8 mouse cellular contexts compared by ENCODE assay signal in genomic region chr2:65667590-65668436, GRCm38 (mm10). TPM values are rescaled to one million over a fixed set of nuclear protein-coding genes. Genes with fewer than 3 reads are reported as not detected.
A peak's percentile ranks its signal among the peaks of the same experiment; 100 is the strongest.
DNase-seq lines count a peak whose midpoint lies in the region; ATAC-seq and TF ChIP-seq lines count a peak whose summit lies in the region.

No protein-coding gene starts in this region.

- no peaks in the 10 kb centered on the region for H3K36me3 ChIP-seq in heart, embryonic 12.5 days
- H3K36me3 ChIP-seq in hindbrain, embryonic 10.5 days, result no peaks in the 10 kb centered on the region

- WGBS in heart, embryonic 12.5 days, result 52% methylated on average over 18 of the region's 18 CpGs
- WGBS in hindbrain, embryonic 10.5 days, result 54% methylated on average over 18 of the region's 18 CpGs

- DNase-seq in heart, adult 11 months, result no peak
- DNase-seq in hindbrain, embryonic 10.5 days (ENCODE audit: low spot score), result no peak
- DNase-seq in yolk sac, embryonic 10.5 days (ENCODE audit: low spot score), result no peak
- DNase-seq in layer of hippocampus, adult 8-10 months (ENCODE audit: low spot score in 2 of 2), result no peak
- DNase-seq in layer of hippocampus, postnatal 25 days (ENCODE audit: extremely low spot score in 1 of 2, low spot score in 1 of 2), result no peak

- no peak for TF ChIP-seq CTCF in bone marrow macrophage, adult 2 months (IDR thresholded peaks at IDR 0.05; ENCODE audit: low read depth, low read length)

- H3K4me1 ChIP-seq in heart, embryonic 12.5 days (replicated peaks), result 0 out of 2 replicates have a peak, but pooled peaks cover 3% of the 10 kb centered on the region
- H3K4me1 ChIP-seq in bone marrow macrophage, adult 2 months (ENCODE audit: control insufficient read depth, insufficient read depth, low read length), result no peaks in the 10 kb centered on the region
- H3K4me1 ChIP-seq in hindbrain, embryonic 10.5 days (replicated peaks), result peaks cover 15% of the 10 kb centered on the region; the same call in 1 of the 2 replicates

- no peak for ATAC-seq in heart, embryonic 12.5 days (ENCODE audit: insufficient number of reproducible peaks, low FRiP score)
- peak; percentile 15; the same call in 1 of the 2 replicates for ATAC-seq in megakaryocyte progenitor cell, adult 5-6 weeks (replicated peaks; ENCODE audit: poor library complexity)

- H3K9ac ChIP-seq in heart, embryonic 12.5 days, result no peak overlapping the region

- H3K4me2 ChIP-seq in heart, embryonic 12.5 days, result peak overlapping the region; percentile 71

- H3K4me3 ChIP-seq in heart, embryonic 12.5 days, result peak overlapping the region; percentile 43
- H3K4me3 ChIP-seq in bone marrow macrophage, adult 2 months (ENCODE audit: insufficient read depth, low read length), result 0 out of 2 replicates have a peak overlapping the region, but pooled peaks have one; percentile 8
- peak overlapping the region; percentile 43 for H3K4me3 ChIP-seq in hindbrain, embryonic 10.5 days

- TF ChIP-seq POLR2A in bone marrow macrophage, adult 2 months (IDR thresholded peaks at IDR 0.05; ENCODE audit: borderline replicate concordance, low read depth, low read length), result no peak

- no peaks in the 10 kb centered on the region for H3K9me3 ChIP-seq in heart, embryonic 12.5 days (replicated peaks)
- no peaks in the 10 kb centered on the region for H3K9me3 ChIP-seq in hindbrain, embryonic 10.5 days

- H3K27ac ChIP-seq in heart, embryonic 12.5 days (ENCODE audit: poor library complexity, severe bottlenecking), result no peak overlapping the region
- no peak overlapping the region for H3K27ac ChIP-seq in bone marrow macrophage, adult 2 months (ENCODE audit: insufficient read depth, low read depth, low read length)
- H3K27ac ChIP-seq in hindbrain, embryonic 10.5 days, result no peak overlapping the region

- 0 out of 2 replicates have a peak, but pooled peaks cover 3% of the 10 kb centered on the region for H3K27me3 ChIP-seq in heart, embryonic 12.5 days (replicated peaks)
- no peaks in the 10 kb centered on the region for H3K27me3 ChIP-seq in hindbrain, embryonic 10.5 days (ENCODE audit: insufficient read depth, poor library complexity, severe bottlenecking)

RNA-seq across cellular contexts. Expression of gene Scn2a, which starts 47.2 kb away (rescaled TPM):
- 1.1 and 1.5 TPM in 2 replicates for polyA plus RNA-seq in heart, embryonic 12.5 days (2016; fragmentation: Nextera tagmentation; extraction: Ambion mirVana)
- not detected in 2 replicates for polyA plus RNA-seq in bone marrow macrophage, adult 2 months (2012; ENCODE audit: insufficient read depth, insufficient read length, missing spikeins)
- polyA plus RNA-seq in hindbrain, embryonic 10.5 days (2016; fragmentation: Nextera tagmentation; extraction: Ambion mirVana), result 3.6 and 7.5 TPM in 2 replicates
- not detected in 2 replicates for total RNA-seq in megakaryocyte progenitor cell, adult 5-6 weeks (2015)
- total RNA-seq in megakaryocyte progenitor cell, adult 5-6 weeks (2017), result not detected in 2 replicates
- total RNA-seq in layer of hippocampus, adult 8-10 months (2022), result 100 to 1,000 TPM; 216 to 259 (median 245) TPM
- 100 to 1,000 TPM; 239 to 265 TPM for total RNA-seq in layer of hippocampus, postnatal 25 days (2021)

Comparison
In these comparisons a context has a peak if more than half of its experiments do, and no peak if none do; other contexts are left out.
1. RNA of gene Scn2a, which starts 47.2 kb away (total RNA-seq): 239 to 265 TPM in layer of hippocampus, postnatal 25 days and 216 to 259 TPM in layer of hippocampus, adult 8-10 months; not detected in megakaryocyte progenitor cell, adult 5-6 weeks; every median in the first group is over 100 times any median in the second.
2. Peak in every context shown above with its lines, with median percentiles within 50 percentile points of each other: H3K4me3 ChIP-seq.